ENCODE assay signal across 8 mouse cellular contexts in the genomic region with DNA sequence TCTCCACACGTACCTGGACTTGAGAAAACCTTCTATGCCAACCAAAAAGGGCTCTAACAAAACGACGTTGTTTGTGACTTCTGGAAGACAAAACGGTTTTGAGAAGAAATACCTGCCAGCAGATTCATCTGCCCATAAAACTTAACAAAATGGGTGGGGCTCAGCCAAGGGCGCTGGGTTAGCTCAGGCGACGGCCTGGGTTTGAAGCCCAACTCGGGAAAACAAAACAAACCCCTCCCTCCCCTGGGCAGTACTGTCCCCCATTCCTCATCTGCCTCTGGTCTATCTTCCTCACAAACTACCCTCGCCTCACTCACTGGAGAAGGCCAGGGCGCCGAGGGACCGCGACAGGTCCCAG. TPM values are rescaled to one million over a fixed set of nuclear protein-coding genes. Genes with fewer than 3 reads are reported as not detected.
DNase-seq lines count a peak whose midpoint lies in the region; ATAC-seq and TF ChIP-seq lines count a peak whose summit lies in the region.

No protein-coding gene starts in this region.

- no peak for DNase-seq in heart, postnatal 14 days
- peak; percentile 44 for DNase-seq in G1E (ENCODE audit: low spot score)
- DNase-seq in forebrain, postnatal 0 days, result no peak
- no peak for DNase-seq in Muller cell, postnatal 12 days (ENCODE audit: inconsistent ontology term)
- no peak for DNase-seq in adrenal gland, adult (ENCODE audit: inconsistent age in 2 of 2, low spot score in 1 of 2)
- no peak for DNase-seq in kidney, postnatal 25 days

- peak overlapping the region; percentile 79 for H3K9ac ChIP-seq in heart, embryonic 12.5 days
- peak overlapping the region; percentile 56 for H3K9ac ChIP-seq in forebrain, postnatal 0 days

- no peaks in the 10 kb centered on the region; the same call in 1 of the 2 replicates for H3K36me3 ChIP-seq in heart, embryonic 12.5 days
- H3K36me3 ChIP-seq in G1E (replicated peaks), result peaks cover 28% of the 10 kb centered on the region
- no peaks in the 10 kb centered on the region for H3K36me3 ChIP-seq in forebrain, postnatal 0 days (ENCODE audit: insufficient read depth)
- no peaks in the 10 kb centered on the region for H3K36me3 ChIP-seq in macrophage (ENCODE audit: inconsistent target)

- H3K4me2 ChIP-seq in heart, embryonic 12.5 days, result peak overlapping the region; percentile 77
- H3K4me2 ChIP-seq in forebrain, postnatal 0 days (ENCODE audit: low read depth), result peak overlapping the region; percentile 83

- peaks cover 42% of the 10 kb centered on the region for H3K79me2 ChIP-seq in macrophage (ENCODE audit: inconsistent target)

- peak; percentile 59 for ATAC-seq in heart, embryonic 12.5 days (ENCODE audit: insufficient number of reproducible peaks, low FRiP score)
- no peak for ATAC-seq in G1E (ENCODE audit: extremely low read depth, insufficient number of reproducible peaks, low FRiP score, poor library complexity, severe bottlenecking)
- no peak for ATAC-seq in forebrain, postnatal 0 days

- H3K4me3 ChIP-seq in heart, embryonic 12.5 days, result peak overlapping the region; percentile 77
- H3K4me3 ChIP-seq in G1E (ENCODE audit: low read depth, low read length) (peak overlapping the region; percentile 95), macrophage (ENCODE audit: inconsistent target) (peak overlapping the region; percentile 83)
- peak overlapping the region; percentile 76 for H3K4me3 ChIP-seq in forebrain, postnatal 0 days (ENCODE audit: low read depth, low read length)

- no peak for TF ChIP-seq CTCF in G1E (IDR thresholded peaks at IDR 0.05; ENCODE audit: low read depth, low read length)
- TF ChIP-seq CTCF in forebrain, postnatal 0 days (IDR thresholded peaks at IDR 0.05; ENCODE audit: low read depth), result no peak

- peak overlapping the region; percentile 31; the same call in 1 of the 2 replicates for H3K27ac ChIP-seq in heart, embryonic 12.5 days (ENCODE audit: poor library complexity, severe bottlenecking)
- no peak overlapping the region for H3K27ac ChIP-seq in forebrain, postnatal 0 days (ENCODE audit: low read depth, low read length)
- peak overlapping the region; percentile 69 for H3K27ac ChIP-seq in macrophage

- H3K4me1 ChIP-seq in heart, embryonic 12.5 days (replicated peaks), result peaks cover 21% of the 10 kb centered on the region
- H3K4me1 ChIP-seq in G1E (ENCODE audit: insufficient read depth, low read depth, low read length), result peaks cover 24% of the 10 kb centered on the region
- H3K4me1 ChIP-seq in forebrain, postnatal 0 days (ENCODE audit: insufficient read depth), result no peaks in the 10 kb centered on the region

- 1% methylated on average over 13 of the region's 13 CpGs for WGBS in heart, embryonic 12.5 days
- 0% methylated on average over 13 of the region's 13 CpGs for WGBS in forebrain, postnatal 0 days
- WGBS in macrophage (ENCODE audit: missing documents), result 2% methylated on average over 13 of the region's 13 CpGs

- H3K27me3 ChIP-seq in heart, embryonic 12.5 days (replicated peaks), result no peaks in the 10 kb centered on the region
- no peaks in the 10 kb centered on the region for H3K27me3 ChIP-seq in G1E (ENCODE audit: insufficient read depth, low read length)
- H3K27me3 ChIP-seq in forebrain, postnatal 0 days (ENCODE audit: insufficient read depth, low read length), result no peaks in the 10 kb centered on the region

- H3K9me3 ChIP-seq in heart, embryonic 12.5 days (replicated peaks), result no peaks in the 10 kb centered on the region
- no peaks in the 10 kb centered on the region for H3K9me3 ChIP-seq in G1E (replicated peaks)
- no peaks in the 10 kb centered on the region for H3K9me3 ChIP-seq in forebrain, postnatal 0 days (ENCODE audit: low read length)

- intact Hi-C loops in heart, postnatal 14 days (cut with DNase I), result loop anchor here (2.0 kb wide), 1 partner anchor 23 kb away; no protein-coding TSS in a partner anchor

RNA-seq across cellular contexts. Expression of gene Nusap1, which starts 0.3 kb away (rescaled TPM):
- polyA plus RNA-seq in heart, embryonic 12.5 days (2016; fragmentation: Nextera tagmentation; extraction: Ambion mirVana), result 51.6 and 53.3 TPM in 2 replicates
- total RNA-seq in heart, postnatal 14 days (2021), result 1 to 10 TPM; 3.6 to 6.4 TPM
- 128 and 138 TPM in 2 replicates for total RNA-seq in G1E (2014; fragmentation: Nextera tagmentation)
- total RNA-seq in G1E (2017), result 51.6 and 54.7 TPM in 2 replicates
- polyA plus RNA-seq in G1E (2012), result 1.8 and 2.2 TPM in 2 replicates
- total RNA-seq in forebrain, postnatal 0 days (2014; rRNA removed), result 6.1 and 7.6 TPM in 2 replicates
- polyA plus RNA-seq in forebrain, postnatal 0 days (2015; fragmentation: Nextera tagmentation; extraction: Ambion mirVana), result 8.1 and 8.6 TPM in 2 replicates
- total RNA-seq in macrophage (2018; cell fraction: chromatin; rRNA removed), result 1 to 10 TPM in 19 of 26 experiments, under 1 TPM in 7; 0.37 to 6.0 (median 1.5) TPM
- 1 to 10 TPM in 20 of 26 experiments, under 1 TPM in 6; 0.59 to 4.6 (median 2.0) TPM for total RNA-seq in macrophage (2018; cell fraction: cytosol; rRNA removed)
- 1 to 10 TPM in 14 of 26 experiments, under 1 TPM in 12; 0.27 to 5.1 (median 1.3) TPM for total RNA-seq in macrophage (2018; cell fraction: nucleus; rRNA removed)
- 0.55 to 8.9 TPM (median 3.7 TPM) in 3 replicates for polyA plus RNA-seq in macrophage (2018)

RNA-seq across cellular contexts. Expression of gene Oip5, which starts 0.4 kb away (rescaled TPM):
- polyA plus RNA-seq in heart, embryonic 12.5 days (2016; fragmentation: Nextera tagmentation; extraction: Ambion mirVana), result 24.3 and 28.3 TPM in 2 replicates
- total RNA-seq in heart, postnatal 14 days (2021), result 1 to 10 TPM in 1 of 2 experiments, under 1 TPM in 1; 0.74 to 1.6 TPM
- 40.8 and 42.6 TPM in 2 replicates for total RNA-seq in G1E (2014; fragmentation: Nextera tagmentation)
- 37.2 and 44.1 TPM in 2 replicates for total RNA-seq in G1E (2017)
- polyA plus RNA-seq in G1E (2012), result 20.0 and 26.5 TPM in 2 replicates
- total RNA-seq in forebrain, postnatal 0 days (2014; rRNA removed), result 2.8 and 5.4 TPM in 2 replicates
- polyA plus RNA-seq in forebrain, postnatal 0 days (2015; fragmentation: Nextera tagmentation; extraction: Ambion mirVana), result 3.1 and 4.5 TPM in 2 replicates
- 1 to 10 TPM in 7 of 26 experiments, under 1 TPM in 7, not detected in 12; 0.46 to 3.0 (median 1.0) TPM for total RNA-seq in macrophage (2018; cell fraction: chromatin; rRNA removed)
- 1 to 10 TPM in 25 of 26 experiments, under 1 TPM in 1; 0.82 to 2.7 (median 1.5) TPM for total RNA-seq in macrophage (2018; cell fraction: cytosol; rRNA removed)
- 1 to 10 TPM in 7 of 26 experiments, under 1 TPM in 16, not detected in 3; 0.28 to 7.0 (median 0.71) TPM for total RNA-seq in macrophage (2018; cell fraction: nucleus; rRNA removed)
- polyA plus RNA-seq in macrophage (2018), result 0.87 to 6.7 TPM (median 3.3 TPM) in 3 replicates

RNA-seq across cellular contexts. Expression of gene Ndufaf1, which starts 44.8 kb away (rescaled TPM):
- polyA plus RNA-seq in heart, embryonic 12.5 days (2016; fragmentation: Nextera tagmentation; extraction: Ambion mirVana), result 54.8 and 56.7 TPM in 2 replicates
- 10 to 100 TPM; 59.2 to 64.1 TPM for total RNA-seq in heart, postnatal 14 days (2021)
- total RNA-seq in G1E (2014; fragmentation: Nextera tagmentation), result 32.5 and 35.9 TPM in 2 replicates
- total RNA-seq in G1E (2017), result 44.5 and 46.2 TPM in 2 replicates
- 2.8 and 3.0 TPM in 2 replicates for polyA plus RNA-seq in G1E (2012)
- total RNA-seq in forebrain, postnatal 0 days (2014; rRNA removed), result 26.9 and 27.6 TPM in 2 replicates
- polyA plus RNA-seq in forebrain, postnatal 0 days (2015; fragmentation: Nextera tagmentation; extraction: Ambion mirVana), result 41.3 and 42.0 TPM in 2 replicates
- total RNA-seq in macrophage (2018; cell fraction: chromatin; rRNA removed), result 10 to 100 TPM in 10 of 26 experiments, 1 to 10 TPM in 16; 1.8 to 17.6 (median 8.4) TPM
- total RNA-seq in macrophage (2018; cell fraction: cytosol; rRNA removed), result 10 to 100 TPM in 25 of 26 experiments, 1 to 10 TPM in 1; 9.6 to 19.1 (median 15.6) TPM
- total RNA-seq in macrophage (2018; cell fraction: nucleus; rRNA removed), result 10 to 100 TPM in 11 of 26 experiments, 1 to 10 TPM in 15; 4.2 to 23.5 (median 9.7) TPM
- 15.3 to 19.7 TPM (median 16.5 TPM) in 3 replicates for polyA plus RNA-seq in macrophage (2018)

RNA-seq across cellular contexts. Expression of gene Rtf1, which starts 57.0 kb away (rescaled TPM):
- polyA plus RNA-seq in heart, embryonic 12.5 days (2016; fragmentation: Nextera tagmentation; extraction: Ambion mirVana), result 34.2 and 34.7 TPM in 2 replicates
- total RNA-seq in heart, postnatal 14 days (2021), result 10 to 100 TPM; 22.6 to 23.5 TPM
- 44.5 and 54.0 TPM in 2 replicates for total RNA-seq in G1E (2014; fragmentation: Nextera tagmentation)
- 24.7 and 33.1 TPM in 2 replicates for total RNA-seq in G1E (2017)
- polyA plus RNA-seq in G1E (2012), result 36.2 and 73.2 TPM in 2 replicates
- 28.0 and 33.5 TPM in 2 replicates for total RNA-seq in forebrain, postnatal 0 days (2014; rRNA removed)
- polyA plus RNA-seq in forebrain, postnatal 0 days (2015; fragmentation: Nextera tagmentation; extraction: Ambion mirVana), result 49.6 and 68.6 TPM in 2 replicates
- 10 to 100 TPM; 17.3 to 59.2 (median 42.4) TPM for total RNA-seq in macrophage (2018; cell fraction: chromatin; rRNA removed)
- 10 to 100 TPM; 16.8 to 29.5 (median 21.3) TPM for total RNA-seq in macrophage (2018; cell fraction: cytosol; rRNA removed)
- 10 to 100 TPM; 14.9 to 44.5 (median 25.0) TPM for total RNA-seq in macrophage (2018; cell fraction: nucleus; rRNA removed)
- polyA plus RNA-seq in macrophage (2018), result 23.0 to 38.2 TPM (median 23.7 TPM) in 3 replicates
